Mouse (Mus musculus) ES-E14 (cell line): Measurements from ENCODE around the gene Syndig1.

ENCODE experiments used
- HCFC1 ChIP-seq: IDR thresholded peaks from 2 replicates; pipeline ENCODE4 v1.6.1; 2012; ENCODE audit warnings: low read length, inconsistent platforms, borderline replicate concordance; ENCODE audit not compliant: insufficient read depth
- MAFK ChIP-seq: IDR thresholded peaks from 2 replicates; pipeline ENCODE4 v1.6.1; 2014; ENCODE audit warnings: mild to moderate bottlenecking, low read depth, low read length, inconsistent platforms; ENCODE audit not compliant: insufficient read depth
- ZNF384 ChIP-seq: IDR thresholded peaks from 2 replicates; pipeline ENCODE4 v1.6.1; 2012; ENCODE audit warnings: low read depth, low read length, inconsistent platforms

GRCm38 (mm10) chr2:149932095-149932494, 103.1 kb downstream of the Syndig1 start:
- no peak for TF ChIP-seq HCFC1
- no peak for TF ChIP-seq MAFK
- no peak for TF ChIP-seq ZNF384
